Mouse (Mus musculus) MEL (cell line): ENCODE measurements around the gene Tmem151b. TPM values are rescaled to one million over a fixed set of nuclear protein-coding genes. Genes with fewer than 3 reads are reported as not detected.

Experiments used
- DNase-seq: peaks from one replicate; pipeline ENCODE4 v3.0.0; 2011; ENCODE audit warnings: low read depth, low spot score
- H3K27ac ChIP-seq: 2 replicates; pipeline ENCODE4 v1.5.1; 2012; ENCODE audit warnings: low read depth, mild to moderate bottlenecking, control low read depth, low read length, moderate library complexity; ENCODE audit not compliant: control insufficient read depth
- H3K27me3 ChIP-seq, 2 experiments: fragments of 150-350 bp in 1 of 2; sonication (generic) in 1 of 2; 2 replicates each; pipeline ENCODE4 v1.6.1; 2012; ENCODE audit warnings: low read length in 2 of 2, mild to moderate bottlenecking in 2 of 2, improper control_type of control experiment in 1 of 2, moderate library complexity in 1 of 2; ENCODE audit not compliant: insufficient read depth in 2 of 2, control insufficient read depth in 1 of 2
- H3K36me3 ChIP-seq, 2 experiments: 2 replicates each; pipeline ENCODE4 v1.6.1; 2012 to 2014; ENCODE audit warnings: low read length in 2 of 2, improper control_type of control experiment in 1 of 2, inconsistent platforms in 1 of 2, mild to moderate bottlenecking in 1 of 2; ENCODE audit not compliant: insufficient read depth in 2 of 2, control insufficient read depth in 1 of 2
- H3K4me1 ChIP-seq, 2 experiments: fragments of 150-350 bp in 1 of 2; sonication (generic) in 1 of 2; 2 replicates each; pipeline ENCODE4 v1.6.1; 2012; ENCODE audit warnings: low read length in 2 of 2, improper control_type of control experiment in 1 of 2, mild to moderate bottlenecking in 1 of 2; ENCODE audit not compliant: insufficient read depth in 2 of 2, control insufficient read depth in 1 of 2
- H3K4me3 ChIP-seq, 2 experiments: fragments of 150-350 bp in 1 of 2; sonication (generic) in 1 of 2; 2 replicates each; pipeline ENCODE4 v1.5.1; 2012; ENCODE audit warnings: low read depth in 2 of 2, low read length in 2 of 2, mild to moderate bottlenecking in 2 of 2, moderate library complexity in 2 of 2, control low read depth in 1 of 2, improper control_type of control experiment in 1 of 2; ENCODE audit not compliant: control insufficient read depth in 1 of 2, insufficient read depth in 1 of 2
- H3K79me2 ChIP-seq: 2 replicates; pipeline ENCODE4 v1.6.1; 2012; ENCODE audit warnings: mild to moderate bottlenecking, low read length, moderate library complexity; ENCODE audit not compliant: control insufficient read depth, poor library complexity, insufficient read depth
- H3K9ac ChIP-seq: 2 replicates; pipeline ENCODE4 v1.6.1; 2012; ENCODE audit warnings: low read depth, mild to moderate bottlenecking, control low read depth, low read length, moderate library complexity; ENCODE audit not compliant: control insufficient read depth, poor library complexity, severe bottlenecking
- H3K9me3 ChIP-seq: fragments of 150-350 bp; sonication (generic); replicated peaks from 2 replicates; pipeline ENCODE4 v1.6.1; 2012; ENCODE audit warnings: mild to moderate bottlenecking, low read length, improper control_type of control experiment, moderate library complexity; ENCODE audit not compliant: insufficient read depth
- BHLHE40 ChIP-seq: IDR thresholded peaks from 2 replicates; pipeline ENCODE4 v1.6.1; 2012; ENCODE audit warnings: low read depth, mild to moderate bottlenecking, inconsistent platforms, low read length, improper control_type of control experiment, borderline replicate concordance
- CHD1 ChIP-seq: IDR thresholded peaks from 2 replicates; pipeline ENCODE4 v1.6.1; 2012; ENCODE audit warnings: low read depth, mild to moderate bottlenecking, inconsistent platforms, low read length, improper control_type of control experiment
- CHD2 ChIP-seq: IDR thresholded peaks from 2 replicates; pipeline ENCODE4 v1.6.1; 2011; ENCODE audit warnings: low read length, improper control_type of control experiment
- CTCF ChIP-seq, 3 experiments: IDR thresholded peaks in 2 of 3; conservative IDR thresholded peaks in 1 of 3; 2 replicates each; pipeline ENCODE4 v1.5.1; 2011 to 2012; ENCODE audit warnings: low read length in 3 of 3, low read depth in 2 of 3, mild to moderate bottlenecking in 2 of 3, improper control_type of control experiment in 1 of 3, inconsistent platforms in 1 of 3, mixed read lengths in 1 of 3, moderate library complexity in 1 of 3; ENCODE audit not compliant: control insufficient read depth in 1 of 3, insufficient read depth in 1 of 3, poor library complexity in 1 of 3, severe bottlenecking in 1 of 3
- E2F4 ChIP-seq: IDR thresholded peaks from 2 replicates; pipeline ENCODE4 v1.6.1; 2011; ENCODE audit warnings: low read depth, low read length, improper control_type of control experiment, borderline replicate concordance
- ELF1 ChIP-seq: IDR thresholded peaks from 2 replicates; pipeline ENCODE4 v1.6.1; 2014; ENCODE audit warnings: low read depth, mild to moderate bottlenecking, inconsistent platforms, low read length, improper control_type of control experiment, moderate library complexity
- EP300 ChIP-seq, 2 experiments: IDR thresholded peaks; 2 replicates each; pipeline ENCODE4 v1.6.1; 2011; ENCODE audit warnings: improper control_type of control experiment in 2 of 2, low read length in 2 of 2, low read depth in 1 of 2, mild to moderate bottlenecking in 1 of 2
- ETS1 ChIP-seq: IDR thresholded peaks from 2 replicates; pipeline ENCODE4 v1.6.1; 2012; ENCODE audit warnings: low read depth, mild to moderate bottlenecking, inconsistent platforms, low read length, improper control_type of control experiment, moderate library complexity
- HCFC1 ChIP-seq: IDR thresholded peaks from 2 replicates; pipeline ENCODE4 v1.6.1; 2012; ENCODE audit warnings: low read depth, mild to moderate bottlenecking, inconsistent platforms, low read length, improper control_type of control experiment, moderate library complexity
- JUND ChIP-seq: IDR thresholded peaks from 2 replicates; pipeline ENCODE4 v1.6.1; 2011; ENCODE audit warnings: low read depth, mild to moderate bottlenecking, improper control_type of control experiment, low read length
- KAT2A ChIP-seq: conservative IDR thresholded peaks from 2 replicates; pipeline ENCODE4 v1.6.1; 2012; ENCODE audit warnings: low read depth, low read length, improper control_type of control experiment, inconsistent platforms
- MAFK ChIP-seq: IDR thresholded peaks from 2 replicates; pipeline ENCODE4 v1.6.1; 2011; ENCODE audit warnings: low read depth, mild to moderate bottlenecking, low read length, improper control_type of control experiment, borderline replicate concordance
- MAX ChIP-seq: IDR thresholded peaks from 2 replicates; pipeline ENCODE4 v1.6.1; 2011; ENCODE audit warnings: low read length, improper control_type of control experiment
- MEF2A ChIP-seq: IDR thresholded peaks from 2 replicates; pipeline ENCODE4 v1.6.1; 2014; ENCODE audit warnings: low read depth, mild to moderate bottlenecking, inconsistent platforms, low read length, improper control_type of control experiment; ENCODE audit not compliant: poor library complexity, insufficient replicate concordance, severe bottlenecking; ENCODE audit errors: extremely low read depth
- MXI1 ChIP-seq: IDR thresholded peaks from 2 replicates; pipeline ENCODE4 v1.6.1; 2011; ENCODE audit warnings: mild to moderate bottlenecking, low read depth, low read length, improper control_type of control experiment
- MYC ChIP-seq: IDR thresholded peaks from 2 replicates; pipeline ENCODE4 v1.6.1; 2011; ENCODE audit warnings: low read depth, mild to moderate bottlenecking, low read length, improper control_type of control experiment, moderate library complexity
- NELFE ChIP-seq: IDR thresholded peaks from 2 replicates; pipeline ENCODE4 v1.6.1; 2011; ENCODE audit warnings: low read depth, low read length, improper control_type of control experiment
- POLR2A ChIP-seq, 2 experiments: IDR thresholded peaks; 2 replicates each; pipeline ENCODE4 v1.6.1; 2011 to 2012; ENCODE audit warnings: low read length in 2 of 2, mild to moderate bottlenecking in 2 of 2, control low read depth in 1 of 2, improper control_type of control experiment in 1 of 2, low read depth in 1 of 2, moderate library complexity in 1 of 2; ENCODE audit not compliant: control insufficient read depth in 1 of 2, insufficient read depth in 1 of 2, poor library complexity in 1 of 2
- POLR2AphosphoS5 ChIP-seq: IDR thresholded peaks from 2 replicates; pipeline ENCODE4 v1.6.1; 2012; ENCODE audit warnings: low read depth, borderline replicate concordance, mild to moderate bottlenecking, inconsistent platforms, low read length, moderate library complexity, mixed read lengths
- RAD21 ChIP-seq: IDR thresholded peaks from 2 replicates; pipeline ENCODE4 v1.6.1; 2011; ENCODE audit warnings: mild to moderate bottlenecking, low read depth, low read length, improper control_type of control experiment
- TCF12 ChIP-seq: IDR thresholded peaks from 2 replicates; pipeline ENCODE4 v1.6.1; 2014; ENCODE audit warnings: low read depth, mild to moderate bottlenecking, inconsistent platforms, low read length, improper control_type of control experiment, moderate library complexity
- USF1 ChIP-seq: IDR thresholded peaks from 2 replicates; pipeline ENCODE4 v1.6.1; 2014; ENCODE audit warnings: low read depth, mild to moderate bottlenecking, inconsistent platforms, low read length, improper control_type of control experiment, moderate library complexity
- ZC3H11A ChIP-seq: IDR thresholded peaks from 2 replicates; pipeline ENCODE4 v1.6.1; 2012; ENCODE audit warnings: low read depth, mild to moderate bottlenecking, inconsistent platforms, low read length, improper control_type of control experiment
- ZMIZ1 ChIP-seq: IDR thresholded peaks from 2 replicates; pipeline ENCODE4 v1.6.1; 2012; ENCODE audit warnings: low read depth, mild to moderate bottlenecking, inconsistent platforms, low read length, improper control_type of control experiment, moderate library complexity
- ZNF384 ChIP-seq: IDR thresholded peaks from 2 replicates; pipeline ENCODE4 v1.6.1; 2012; ENCODE audit warnings: low read depth, mild to moderate bottlenecking, inconsistent platforms, low read length, improper control_type of control experiment
- polyA plus RNA-seq, 2 experiments: library from polyadenylated mRNA; stranded (reverse) in 1 of 2; unstranded in 1 of 2; fragments of >175 nt in 1 of 2; fragments of >200 nt in 1 of 2; gene quantifications; 2 replicates each; pipeline versions ENCODE4 v1.2.1 to v1.2.4; 2012; ENCODE audit warnings: low replicate concordance in 2 of 2, low read depth in 1 of 2; ENCODE audit not compliant: insufficient read length in 2 of 2, insufficient read depth in 1 of 2, missing spikeins in 1 of 2
- total RNA-seq: library from RNA; depleted of rRNA; stranded (reverse); fragments of 300-350 nt; gene quantifications from 2 replicates; pipeline ENCODE4 v1.2.3, GENCODE M21; 2012

Gene Tmem151b
- total and polyA plus RNA-seq, 3 experiments: 0.15 to 1.1 TPM; not detected in 1

DNA sequence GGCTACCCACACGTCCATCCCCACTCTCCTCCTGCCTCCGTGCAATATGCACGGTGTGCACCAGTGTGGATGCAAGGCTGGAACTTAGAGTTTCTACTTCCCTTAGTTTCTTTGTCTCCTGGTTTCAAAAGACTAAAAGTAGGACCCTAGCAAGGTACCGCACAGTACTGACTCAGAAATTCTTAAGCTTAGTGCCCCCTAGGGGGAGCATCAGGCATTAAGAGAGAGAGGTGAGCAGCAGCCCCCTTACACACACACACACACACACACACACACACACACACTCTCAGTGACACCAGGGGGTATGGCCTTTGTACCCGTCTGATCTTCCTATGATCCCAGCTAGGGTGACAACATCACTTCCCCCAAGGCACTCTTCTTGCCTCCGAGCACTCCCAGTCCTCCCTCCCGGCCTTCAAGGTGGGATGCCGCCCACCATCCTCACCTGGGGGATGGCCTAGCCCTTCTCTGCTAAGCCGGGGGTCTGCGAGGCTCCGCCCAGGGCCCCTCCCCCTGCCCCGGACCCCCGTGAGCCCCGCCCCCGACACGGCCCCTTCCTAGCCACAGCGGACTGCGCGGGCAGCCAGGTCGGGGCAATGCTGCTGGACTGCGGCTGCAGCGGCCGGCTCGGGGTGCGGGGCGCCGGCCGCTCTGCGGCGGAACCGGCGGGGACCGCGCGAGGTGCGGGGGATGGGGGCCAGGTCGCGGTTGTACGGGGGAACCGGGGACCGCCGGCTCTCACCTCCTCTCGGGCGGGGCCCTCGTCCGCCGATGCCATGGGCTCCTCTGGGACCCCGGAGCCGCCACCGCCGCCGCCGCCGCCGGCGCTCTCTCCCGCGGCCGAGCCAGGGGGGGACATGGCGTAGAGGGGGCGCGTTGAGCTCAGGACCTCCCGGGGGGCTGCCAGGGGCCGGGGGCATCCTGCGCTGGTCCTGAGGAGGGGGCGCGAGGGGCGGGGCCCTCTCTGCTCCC, 650 bp downstream of the Tmem151b start:
- H3K36me3 ChIP-seq: no peaks in the 10 kb centered on the region
- DNase-seq: peak; percentile 64
- no peaks in the 10 kb centered on the region for H3K79me2 ChIP-seq
- H3K9ac ChIP-seq: peak overlapping the region; percentile 49
- TF ChIP-seq USF1 (no peak), MAFK (no peak), MYC (no peak), NELFE (no peak), E2F4 (no peak), ZNF384 (no peak), ZMIZ1 (no peak), BHLHE40 (no peak), ETS1 (no peak), POLR2AphosphoS5 (no peak), CHD1 (no peak), ELF1 (no peak), JUND (no peak), MXI1 (no peak), MEF2A (no peak), ZC3H11A (0 out of 2 replicates have a peak, but pooled peaks have one; percentile 9), CTCF (IDR thresholded peaks at IDR 0.05 in 2 of 3, conservative IDR thresholded peaks at IDR 0.05 in 1 of 3; ENCODE audit: control insufficient read depth in 1 of 3, insufficient read depth in 1 of 3, low read depth in 2 of 3, low read length in 3 of 3, poor library complexity in 1 of 3, severe bottlenecking in 1 of 3) (peak; percentile 47 to 55 (median 54)), MAX (no peak), POLR2A (IDR thresholded peaks at IDR 0.05; ENCODE audit: control insufficient read depth in 1 of 2, insufficient read depth in 1 of 2, low read depth in 1 of 2, low read length in 2 of 2, poor library complexity in 1 of 2) (no peak), TCF12 (no peak), RAD21 (peak; percentile 4), EP300 (IDR thresholded peaks at IDR 0.05; ENCODE audit: low read depth in 1 of 2, low read length in 2 of 2) (no peak), KAT2A (no peak), HCFC1 (no peak), CHD2 (no peak)
- no peaks in the 10 kb centered on the region for H3K9me3 ChIP-seq
- H3K4me1 ChIP-seq: peaks cover 0 to 11% of the 10 kb centered on the region in 2 experiments; a peak in 1 of 4 replicates
- H3K27me3 ChIP-seq: peaks cover 0 to 2% of the 10 kb centered on the region in 2 experiments; a peak in 3 of 4 replicates
- H3K4me3 ChIP-seq: peak overlapping the region; percentile 30 to 78; a peak in 3 of 4 replicates
- no peak overlapping the region for H3K27ac ChIP-seq
